Mouse (Mus musculus) limb, embryonic 11.5 days (tissue): ENCODE measurements around the gene Nrbf2. TPM values are rescaled to one million over a fixed set of nuclear protein-coding genes. Genes with fewer than 3 reads are reported as not detected.

Source experiments
- ATAC-seq: fragments of 200-750 bp; cut with Nextera tagmentation; 2 replicates; pipeline ENCODE4 v1.8.0; 2017; ENCODE audit warnings: low read depth; ENCODE audit not compliant: insufficient number of reproducible peaks, low FRiP score, low TSS enrichment
- DNase-seq: peaks from one replicate; pipeline ENCODE4 v3.0.0-alpha.2; 2015; ENCODE audit warnings: low spot score
- H3K27ac ChIP-seq: fragments of 300-500 bp; sonication (generic); replicated peaks from 2 replicates; pipeline ENCODE4 v1.5.1; 2014; ENCODE audit warnings: low read depth, mild to moderate bottlenecking, low read length
- H3K27me3 ChIP-seq: fragments of 300-500 bp; sonication (generic); 2 replicates; pipeline ENCODE4 v1.6.1; 2014; ENCODE audit warnings: mild to moderate bottlenecking, low read length, mixed read lengths; ENCODE audit not compliant: control insufficient read depth, insufficient read depth
- H3K36me3 ChIP-seq: fragments of 300-500 bp; sonication (generic); 2 replicates; pipeline ENCODE4 v1.6.1; 2014; ENCODE audit warnings: mild to moderate bottlenecking, low read length, moderate library complexity, mixed read lengths; ENCODE audit not compliant: control insufficient read depth, insufficient read depth
- H3K4me1 ChIP-seq: fragments of 300-500 bp; sonication (generic); 2 replicates; pipeline ENCODE4 v1.6.1; 2014; ENCODE audit warnings: low read length, mixed read lengths; ENCODE audit not compliant: control insufficient read depth, insufficient read depth
- H3K4me2 ChIP-seq: fragments of 300-500 bp; sonication (generic); 2 replicates; pipeline ENCODE4 v1.6.1; 2014; ENCODE audit warnings: low read depth, mild to moderate bottlenecking, moderate library complexity; ENCODE audit not compliant: severe bottlenecking
- H3K4me3 ChIP-seq: fragments of 300-500 bp; sonication (generic); 2 replicates; pipeline ENCODE4 v1.5.1; 2014; ENCODE audit warnings: low read depth, low read length
- H3K9ac ChIP-seq: fragments of 300-500 bp; sonication (generic); 2 replicates; pipeline ENCODE4 v1.6.1; 2014; ENCODE audit warnings: mild to moderate bottlenecking, low read length
- H3K9me3 ChIP-seq: fragments of 300-500 bp; sonication (generic); 2 replicates; pipeline ENCODE4 v1.6.1; 2016; ENCODE audit warnings: low read length; ENCODE audit not compliant: control insufficient read depth
- WGBS: fragments of 180-500 bp; shearing (Covaris S2); extraction: QIAGEN DNeasy Blood & Tissue Kit; methylation state at CpG from one replicate; pipeline ENCODE4 v1.1.7; 2014; 5-methylcytosine and 5-hydroxymethylcytosine counted together
- polyA plus RNA-seq: library from polyadenylated mRNA; unstranded; fragments of >200 nt; fragmentation: Nextera tagmentation; extraction: Ambion mirVana; gene quantifications from 2 replicates; pipeline ENCODE4 v1.2.1, GENCODE M21; 2014

The Nrbf2 gene
- polyA plus RNA-seq, 1 experiment from 2014 or later = 48.0 TPM

DNA sequence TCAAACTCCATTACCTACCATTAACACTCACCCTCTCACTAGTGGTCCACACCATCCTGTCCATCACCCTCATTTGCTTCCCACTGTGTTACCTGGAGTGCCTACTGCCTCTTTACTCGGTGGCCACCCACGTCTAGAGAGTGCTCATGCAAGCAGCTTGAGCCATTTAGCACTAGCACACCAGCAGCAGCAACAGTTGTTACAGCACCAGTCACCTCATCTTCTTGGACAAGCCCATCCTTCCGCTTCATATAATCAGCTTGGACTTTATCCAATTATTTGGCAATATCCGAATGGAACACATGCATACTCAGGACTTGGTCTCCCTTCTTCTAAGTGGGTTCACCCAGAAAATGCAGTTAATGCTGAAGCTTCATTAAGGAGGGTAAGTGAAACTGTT, 64.9 kb downstream of the Nrbf2 start:
- peaks cover 7% of the 10 kb centered on the region; the same call in 1 of the 2 replicates for H3K36me3 ChIP-seq
- no peaks in the 10 kb centered on the region for H3K27me3 ChIP-seq
- WGBS = 89% methylated on average over 4 of the region's 4 CpGs

DNA sequence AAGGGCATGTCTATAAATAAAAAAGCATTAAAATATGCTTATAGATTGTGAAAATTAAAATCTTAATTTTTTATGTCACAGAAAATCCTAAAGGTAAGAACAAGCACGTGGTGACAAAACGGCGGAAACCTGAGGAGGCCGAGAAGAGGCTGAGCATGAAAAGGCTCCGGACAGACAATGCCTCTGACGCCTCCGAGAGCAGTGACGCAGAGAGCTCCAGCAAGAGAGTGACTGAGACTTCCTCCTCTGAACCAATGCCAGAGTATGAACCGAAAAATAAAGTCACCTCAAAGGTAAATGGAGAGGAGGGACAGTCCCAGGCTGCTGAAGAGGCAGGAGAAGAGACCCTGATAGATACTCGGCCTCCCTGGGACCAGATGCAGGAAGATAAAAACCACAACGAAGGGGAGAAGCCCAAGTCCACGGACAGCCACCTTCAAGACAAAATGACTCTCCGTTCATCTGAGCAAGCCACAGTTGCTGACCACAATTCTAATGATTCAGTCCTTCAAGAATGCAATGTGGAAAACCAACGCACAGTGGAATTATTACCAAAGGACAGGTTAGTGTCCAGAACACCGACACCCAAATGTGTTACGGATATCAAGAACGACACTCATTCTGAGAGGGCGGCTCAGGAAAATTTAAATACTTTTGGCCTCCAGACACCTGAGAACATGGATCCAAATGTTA, 66.1 kb downstream of the Nrbf2 start:
- no peaks in the 10 kb centered on the region for H3K4me1 ChIP-seq
- no peak overlapping the region for H3K4me3 ChIP-seq
- no peaks in the 10 kb centered on the region for H3K27me3 ChIP-seq
- peaks cover 7% of the 10 kb centered on the region; the same call in 1 of the 2 replicates for H3K36me3 ChIP-seq
- ATAC-seq (no peak), DNase-seq (no peak)
- no peaks in the 10 kb centered on the region for H3K9me3 ChIP-seq
- no peak overlapping the region for H3K4me2 ChIP-seq
- H3K27ac ChIP-seq = no peak overlapping the region
- 93% methylated on average over 18 of the region's 18 CpGs for WGBS
- H3K9ac ChIP-seq = no peak overlapping the region

More for the DNA sequence above, 64.9 kb downstream of the Nrbf2 start:
- H3K4me1 ChIP-seq = no peaks in the 10 kb centered on the region
- no peak overlapping the region for H3K4me2 ChIP-seq
- H3K9ac ChIP-seq = no peak overlapping the region
- H3K9me3 ChIP-seq = no peaks in the 10 kb centered on the region
- H3K4me3 ChIP-seq = no peak overlapping the region
- no peak overlapping the region for H3K27ac ChIP-seq
- ATAC-seq (no peak), DNase-seq (no peak)

DNA sequence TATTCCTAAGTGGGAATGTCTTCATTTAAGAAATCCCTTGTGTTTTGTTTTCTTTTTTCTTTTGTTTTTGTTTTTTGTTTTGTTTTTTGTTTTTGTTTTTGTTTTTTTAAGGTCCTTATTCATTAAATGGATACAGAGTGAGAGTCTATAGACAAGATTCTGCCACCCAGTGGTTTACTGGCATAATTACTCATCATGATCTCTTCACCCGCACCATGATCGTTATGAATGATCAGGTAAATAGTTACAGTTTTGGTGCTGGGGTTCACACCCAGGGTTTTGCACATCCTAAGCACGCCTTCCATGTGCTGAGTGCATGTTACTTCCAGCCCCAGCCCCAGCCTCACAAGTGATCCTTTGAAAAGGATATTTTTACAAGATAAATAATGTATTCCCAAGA, 68.2 kb downstream of the Nrbf2 start:
- ATAC-seq (no peak), DNase-seq (no peak)
- Histone ChIP-seq H3K9ac (no peak overlapping the region), H3K4me3 (no peak overlapping the region), H3K9me3 (no peaks in the 10 kb centered on the region), H3K27me3 (no peaks in the 10 kb centered on the region), H3K27ac (no peak overlapping the region), H3K4me1 (no peaks in the 10 kb centered on the region), H3K4me2 (no peak overlapping the region), H3K36me3 (peaks cover 7% of the 10 kb centered on the region; the same call in 1 of the 2 replicates)
- WGBS = 89% methylated on average over 3 of the region's 3 CpGs

Other genes starting within 250 kb of the Nrbf2 start
- gene Jmjd1c, start 189.2 kb downstream of the Nrbf2 start, polyA plus RNA-seq = 41.6 and 43.0 TPM in 2 replicates
- 21.7 and 22.0 TPM in 2 replicates for gene Reep3, start 188.4 kb downstream of the Nrbf2 start, polyA plus RNA-seq